Mouse (Mus musculus): ENCODE measurements around the gene Idh3b.
A peak's percentile ranks its signal among the peaks of the same experiment; 100 is the strongest.

Gene Idh3b

GRCm38 (mm10) chr2:130265520-130265919, 18.8 kb downstream of the Idh3b start:
- no peak for DNase-seq (ENCODE audit: low read depth)

GRCm38 (mm10) chr2:130262398-130262797, 21.9 kb downstream of the Idh3b start:
- peak; percentile 21 for DNase-seq (ENCODE audit: low read depth)

DNA sequence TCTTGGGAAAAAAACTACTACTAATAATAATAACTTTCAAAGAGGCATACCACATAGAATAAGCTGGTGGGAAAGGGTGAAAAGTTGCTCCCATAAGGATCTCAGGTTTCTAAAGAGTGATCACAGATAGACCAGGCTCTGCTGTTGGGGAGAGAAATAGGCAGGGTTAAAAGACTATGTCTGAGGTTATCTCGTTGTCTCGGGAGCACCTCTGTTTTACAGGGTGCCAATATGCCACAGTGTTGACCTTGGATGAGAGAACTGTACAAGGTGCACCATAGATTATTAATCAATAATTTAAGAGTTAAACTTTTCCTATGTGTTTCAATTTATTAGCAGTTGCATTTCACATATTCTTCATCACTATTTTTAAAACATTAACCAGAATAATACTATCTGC, 22.4 kb downstream of the Idh3b start:
- no peak for DNase-seq (ENCODE audit: low read depth)

GRCm38 (mm10) chr2:130260822-130261221, 23.5 kb downstream of the Idh3b start:
- DNase-seq (ENCODE audit: low read depth), result no peak

DNA sequence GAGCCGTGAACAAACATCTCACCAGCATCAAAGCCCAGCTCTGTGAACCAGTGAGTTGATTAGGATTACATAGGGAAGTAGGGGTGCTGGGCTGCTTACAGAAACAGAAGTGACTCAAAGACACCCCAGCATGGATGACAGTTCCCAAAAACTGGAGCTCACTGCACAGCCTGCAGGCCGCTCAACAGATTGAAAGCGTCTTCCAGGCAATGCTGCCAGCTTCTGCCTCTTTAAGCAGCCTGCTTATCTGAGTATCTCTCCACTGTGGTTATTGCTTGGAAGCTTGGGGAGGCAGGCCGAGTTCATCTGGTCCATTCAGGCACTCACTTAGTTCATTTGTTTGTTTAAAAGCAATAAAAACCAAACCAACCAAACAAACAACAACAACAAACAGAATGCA, 27.6 kb downstream of the Idh3b start:
- DNase-seq (ENCODE audit: low read depth), result no peak

DNA sequence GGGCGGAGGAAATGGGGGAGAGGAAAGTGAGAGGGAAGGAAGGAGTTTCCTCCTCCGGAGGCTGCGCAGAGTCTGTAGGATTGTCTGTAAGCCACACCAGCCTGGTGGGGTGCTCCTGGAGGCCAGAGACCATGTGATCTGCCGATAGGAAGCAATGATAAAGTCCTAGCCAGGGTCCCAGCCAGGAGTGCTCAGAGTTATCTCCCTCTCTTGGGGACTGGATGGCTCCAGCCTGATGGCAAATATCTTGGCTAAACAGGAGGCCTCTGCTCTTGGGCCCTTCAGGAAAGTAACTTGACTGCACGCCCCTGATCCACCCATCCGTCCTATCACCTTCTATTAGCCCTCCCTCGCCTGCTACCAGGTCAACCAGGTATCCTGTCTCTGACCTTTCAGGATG, 36.1 kb downstream of the Idh3b start:
- no peak for DNase-seq (ENCODE audit: low read depth)

GRCm38 (mm10) chr2:130246912-130247311, 37.4 kb downstream of the Idh3b start:
- DNase-seq (ENCODE audit: low read depth), result peak; percentile 77
